Mouse (Mus musculus) kidney, embryonic 15.5 days (tissue): ENCODE measurements at regions not wholly inside any gene's neighbourhood (a gene's known extent, or its start where the extent isn't known, plus 50 kb on each side); places are given as distances from the start of the nearest gene placed in this dataset.

ENCODE experiments used
- ATAC-seq: fragments of 200-750 bp; cut with Nextera tagmentation; replicated peaks from 2 replicates; pipeline ENCODE4 v1.8.0; 2017; ENCODE audit warnings: moderate TSS enrichment; ENCODE audit not compliant: low FRiP score
- H3K27ac ChIP-seq: fragments of 300-500 bp; sonication (generic); 2 replicates; pipeline ENCODE4 v1.5.1; 2015; ENCODE audit warnings: mild to moderate bottlenecking, inconsistent platforms
- H3K27me3 ChIP-seq: fragments of 300-500 bp; sonication (generic); 2 replicates; pipeline ENCODE4 v1.6.1; 2015; ENCODE audit warnings: inconsistent platforms
- H3K36me3 ChIP-seq: fragments of 300-500 bp; sonication (generic); 2 replicates; pipeline ENCODE4 v1.6.1; 2015; ENCODE audit warnings: inconsistent platforms
- H3K4me1 ChIP-seq: fragments of 300-500 bp; sonication (generic); 2 replicates; pipeline ENCODE4 v1.6.1; 2015; ENCODE audit warnings: inconsistent platforms
- H3K4me2 ChIP-seq: fragments of 300-500 bp; sonication (generic); 2 replicates; pipeline ENCODE4 v1.6.1; 2015; ENCODE audit warnings: moderate library complexity, mild to moderate bottlenecking, inconsistent platforms
- H3K4me3 ChIP-seq: fragments of 300-500 bp; sonication (generic); replicated peaks from 2 replicates; pipeline ENCODE4 v1.5.1; 2015; ENCODE audit warnings: mild to moderate bottlenecking, inconsistent platforms
- H3K9ac ChIP-seq: fragments of 300-500 bp; sonication (generic); 2 replicates; pipeline ENCODE4 v1.6.1; 2015; ENCODE audit warnings: mild to moderate bottlenecking, inconsistent platforms
- H3K9me3 ChIP-seq: fragments of 300-500 bp; sonication (generic); replicated peaks from 2 replicates; pipeline ENCODE4 v1.6.1; 2016; ENCODE audit warnings: inconsistent platforms
- WGBS: fragments of 180-500 bp; shearing (Covaris S2); methylation state at CpG from one replicate; pipeline ENCODE4 v1.1.7; 2015; ENCODE audit warnings: mixed read lengths; 5-methylcytosine and 5-hydroxymethylcytosine counted together

GRCm38 (mm10) chr4:47534959-47535358 lies 60.5 kb downstream of the Sec61b start:
- Histone ChIP-seq H3K9ac (no peak overlapping the region), H3K36me3 (no peaks in the 10 kb centered on the region), H3K9me3 (no peaks in the 10 kb centered on the region), H3K27ac (no peak overlapping the region), H3K4me1 (no peaks in the 10 kb centered on the region), H3K4me3 (no peak overlapping the region), H3K27me3 (no peaks in the 10 kb centered on the region), H3K4me2 (no peak overlapping the region)
- ATAC-seq: no peak
- 66% methylated on average over 11 of the region's 11 CpGs for WGBS

- H3K9me3 ChIP-seq: no peaks in the 10 kb centered on the region
- no peak overlapping the region for H3K4me3 ChIP-seq
- no peak overlapping the region for H3K27ac ChIP-seq
- 75% methylated on average over 3 of the region's 3 CpGs for WGBS
- H3K36me3 ChIP-seq: no peaks in the 10 kb centered on the region
- H3K4me1 ChIP-seq: 0 out of 2 replicates have a peak, but pooled peaks cover 5% of the 10 kb centered on the region
- ATAC-seq: no peak
- H3K27me3 ChIP-seq: no peaks in the 10 kb centered on the region
- H3K4me2 ChIP-seq: no peak overlapping the region
- H3K9ac ChIP-seq: no peak overlapping the region
Observed at GRCm38 (mm10) chr4:47567694-47568093, 93.2 kb downstream of the Sec61b start.

- Histone ChIP-seq H3K4me1 (0 out of 2 replicates have a peak, but pooled peaks cover 7% of the 10 kb centered on the region), H3K9me3 (no peaks in the 10 kb centered on the region), H3K4me3 (no peak overlapping the region), H3K27me3 (no peaks in the 10 kb centered on the region), H3K27ac (no peak overlapping the region), H3K36me3 (no peaks in the 10 kb centered on the region), H3K4me2 (no peak overlapping the region), H3K9ac (no peak overlapping the region)
- WGBS: 89% methylated on average over 5 of the region's 5 CpGs
- no peak for ATAC-seq
Observed at GRCm38 (mm10) chr4:47570846-47571245, 96.4 kb downstream of the Sec61b start.

DNA sequence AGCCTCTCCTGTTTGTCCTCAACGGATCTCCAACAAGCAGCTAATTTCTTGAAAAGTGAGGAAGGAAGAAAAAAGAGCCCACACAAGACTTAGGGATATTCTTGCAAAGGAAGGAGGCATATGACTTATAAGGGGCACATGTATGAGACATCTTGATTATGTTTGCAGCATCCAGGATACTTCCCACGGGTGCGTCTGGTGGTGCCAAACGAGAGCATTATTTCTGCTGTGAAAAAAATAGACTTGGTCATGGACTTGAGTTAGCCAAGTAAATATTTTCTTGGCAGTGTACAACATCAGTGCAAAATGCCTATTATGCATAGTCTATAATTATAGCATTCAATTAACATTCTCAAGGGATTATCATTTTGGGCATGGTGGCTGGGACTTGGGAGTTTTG lies 101.6 kb downstream of the Sec61b start:
- Histone ChIP-seq H3K4me1 (0 out of 2 replicates have a peak, but pooled peaks cover 7% of the 10 kb centered on the region), H3K27me3 (no peaks in the 10 kb centered on the region), H3K4me3 (no peak overlapping the region), H3K9ac (no peak overlapping the region), H3K27ac (no peak overlapping the region), H3K4me2 (no peak overlapping the region), H3K36me3 (no peaks in the 10 kb centered on the region), H3K9me3 (no peaks in the 10 kb centered on the region)
- 82% methylated on average over 4 of the region's 4 CpGs for WGBS
- ATAC-seq: no peak

DNA sequence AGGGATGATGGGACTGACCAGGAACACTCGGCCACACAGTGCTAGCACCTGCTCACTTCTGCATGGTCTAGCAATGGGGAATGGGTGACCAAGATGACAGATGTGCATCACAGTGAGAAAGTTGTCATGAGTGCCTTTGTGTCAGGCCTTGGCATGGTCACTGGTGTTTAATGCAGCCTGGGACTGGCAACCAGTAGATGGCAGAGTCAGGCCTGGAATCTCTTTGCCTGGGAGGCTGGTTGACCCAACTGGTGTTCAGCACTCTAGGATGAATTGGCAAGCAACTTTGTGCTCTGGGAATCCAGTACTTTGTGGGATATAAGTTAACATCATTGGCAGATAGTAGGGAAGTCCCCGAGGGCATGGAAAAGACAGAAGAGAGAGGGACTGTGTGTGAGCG lies 103.0 kb downstream of the Sec61b start:
- Histone ChIP-seq H3K27ac (no peak overlapping the region), H3K4me2 (no peak overlapping the region), H3K27me3 (no peaks in the 10 kb centered on the region), H3K36me3 (no peaks in the 10 kb centered on the region), H3K9me3 (no peaks in the 10 kb centered on the region), H3K9ac (no peak overlapping the region), H3K4me3 (no peak overlapping the region), H3K4me1 (0 out of 2 replicates have a peak, but pooled peaks cover 4% of the 10 kb centered on the region)
- no peak for ATAC-seq
- 90% methylated on average over 3 of the region's 3 CpGs for WGBS

- Histone ChIP-seq H3K27me3 (no peaks in the 10 kb centered on the region), H3K36me3 (no peaks in the 10 kb centered on the region), H3K4me2 (no peak overlapping the region), H3K4me3 (no peak overlapping the region), H3K9ac (no peak overlapping the region), H3K27ac (no peak overlapping the region), H3K4me1 (0 out of 2 replicates have a peak, but pooled peaks cover 2% of the 10 kb centered on the region), H3K9me3 (no peaks in the 10 kb centered on the region)
- no peak for ATAC-seq
- WGBS: 79% methylated on average over 10 of the region's 10 CpGs
Observed at GRCm38 (mm10) chr4:47578637-47579036, 104.2 kb downstream of the Sec61b start.

GRCm38 (mm10) chr4:47580556-47580955 lies 106.1 kb downstream of the Sec61b start:
- Histone ChIP-seq H3K27me3 (no peaks in the 10 kb centered on the region), H3K9me3 (no peaks in the 10 kb centered on the region), H3K4me3 (no peak overlapping the region), H3K36me3 (no peaks in the 10 kb centered on the region), H3K9ac (no peak overlapping the region), H3K4me1 (0 out of 2 replicates have a peak, but pooled peaks cover under 1% of the 10 kb centered on the region), H3K27ac (no peak overlapping the region), H3K4me2 (no peak overlapping the region)
- ATAC-seq: no peak
- WGBS: 71% methylated on average over 5 of the region's 5 CpGs

DNA sequence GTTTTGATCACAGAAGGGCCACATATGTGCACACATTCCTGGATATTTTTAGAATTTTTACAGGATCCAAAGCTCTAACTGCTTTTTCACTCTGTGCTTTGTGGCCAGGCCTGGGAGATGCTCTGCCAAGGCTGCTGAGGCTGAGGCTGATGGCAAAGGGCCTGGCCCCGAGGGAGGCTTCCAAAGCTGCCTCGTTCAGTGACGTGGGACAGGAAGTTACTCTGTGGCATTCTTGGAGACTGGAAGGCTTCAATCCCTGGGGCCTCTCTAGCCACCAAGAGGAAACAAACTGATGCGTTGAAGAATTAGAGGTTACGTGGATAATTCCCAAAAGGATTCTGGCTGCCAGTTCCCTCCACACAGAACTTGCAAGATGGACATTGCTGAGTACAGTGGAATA lies 112.8 kb downstream of the Sec61b start:
- H3K27me3 ChIP-seq: no peaks in the 10 kb centered on the region
- H3K4me3 ChIP-seq: no peak overlapping the region
- H3K4me1 ChIP-seq: no peaks in the 10 kb centered on the region
- no peak overlapping the region for H3K9ac ChIP-seq
- H3K36me3 ChIP-seq: no peaks in the 10 kb centered on the region
- 45% methylated on average over 5 of the region's 5 CpGs for WGBS
- no peak overlapping the region for H3K27ac ChIP-seq
- no peak for ATAC-seq
- no peak overlapping the region for H3K4me2 ChIP-seq
- no peaks in the 10 kb centered on the region for H3K9me3 ChIP-seq

DNA sequence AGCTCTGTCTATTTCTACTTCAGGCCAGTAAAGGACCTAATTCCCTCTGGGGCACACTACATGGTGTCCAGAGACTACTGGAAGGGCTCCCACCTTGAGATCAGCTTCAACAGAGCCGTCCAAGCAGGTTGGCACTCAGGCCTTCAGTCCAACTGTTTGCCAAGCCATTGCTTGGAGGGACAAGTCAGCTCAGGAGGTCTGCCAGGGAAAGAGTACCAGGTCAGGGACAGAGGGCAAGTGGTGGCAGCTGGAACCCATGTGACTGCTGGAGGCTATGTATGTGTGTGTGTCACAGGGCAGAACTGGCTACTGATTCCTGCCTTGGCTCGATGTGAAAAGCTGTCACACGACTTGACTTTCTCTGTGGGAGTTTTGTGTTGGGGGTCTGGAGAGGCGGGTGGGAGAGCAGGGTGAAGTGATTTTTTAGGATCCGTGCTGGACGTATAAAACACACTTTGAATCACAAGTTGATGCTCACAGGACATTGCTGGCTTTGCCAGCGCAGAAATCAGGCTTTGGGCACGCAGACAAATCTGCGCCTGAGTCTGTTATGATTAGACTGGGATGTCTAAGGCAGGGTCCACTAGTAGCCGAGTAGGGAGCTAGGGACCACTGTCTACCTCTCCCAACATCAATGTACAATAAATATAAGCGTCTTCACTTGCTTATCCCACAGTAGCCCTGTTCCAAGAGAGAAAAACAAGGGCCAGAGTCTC lies 118.0 kb downstream of the Sec61b start:
- Histone ChIP-seq H3K4me2 (no peak overlapping the region), H3K9ac (no peak overlapping the region), H3K4me3 (no peak overlapping the region), H3K27me3 (no peaks in the 10 kb centered on the region), H3K9me3 (no peaks in the 10 kb centered on the region), H3K36me3 (no peaks in the 10 kb centered on the region), H3K27ac (no peak overlapping the region), H3K4me1 (no peaks in the 10 kb centered on the region)
- 82% methylated on average over 11 of the region's 11 CpGs for WGBS
- no peak for ATAC-seq

DNA sequence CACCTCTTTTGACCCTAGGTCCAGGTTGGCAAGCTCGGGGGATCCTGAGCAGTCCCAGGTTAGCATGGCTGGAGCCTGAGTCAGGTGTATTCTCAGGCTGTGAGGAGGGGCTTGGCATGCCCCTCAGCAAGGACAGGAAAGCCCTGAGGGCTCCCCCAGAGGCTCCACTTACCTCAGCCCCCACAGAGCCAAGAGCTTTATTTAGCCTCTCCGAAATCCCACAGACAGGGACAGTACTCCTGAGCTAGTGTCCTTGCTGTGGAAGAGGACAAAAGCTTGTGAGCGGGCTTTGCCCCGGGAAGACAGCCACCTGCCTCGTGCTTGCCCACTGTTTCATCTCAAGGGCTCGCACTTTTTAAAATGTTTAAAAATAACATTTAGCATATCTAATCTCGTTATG lies 118.7 kb downstream of the Sec61b start:
- ATAC-seq: no peak
- Histone ChIP-seq H3K4me2 (no peak overlapping the region), H3K36me3 (no peaks in the 10 kb centered on the region), H3K9me3 (no peaks in the 10 kb centered on the region), H3K4me1 (no peaks in the 10 kb centered on the region), H3K27ac (no peak overlapping the region), H3K4me3 (no peak overlapping the region), H3K27me3 (no peaks in the 10 kb centered on the region), H3K9ac (no peak overlapping the region)
- 81% methylated on average over 7 of the region's 7 CpGs for WGBS

DNA sequence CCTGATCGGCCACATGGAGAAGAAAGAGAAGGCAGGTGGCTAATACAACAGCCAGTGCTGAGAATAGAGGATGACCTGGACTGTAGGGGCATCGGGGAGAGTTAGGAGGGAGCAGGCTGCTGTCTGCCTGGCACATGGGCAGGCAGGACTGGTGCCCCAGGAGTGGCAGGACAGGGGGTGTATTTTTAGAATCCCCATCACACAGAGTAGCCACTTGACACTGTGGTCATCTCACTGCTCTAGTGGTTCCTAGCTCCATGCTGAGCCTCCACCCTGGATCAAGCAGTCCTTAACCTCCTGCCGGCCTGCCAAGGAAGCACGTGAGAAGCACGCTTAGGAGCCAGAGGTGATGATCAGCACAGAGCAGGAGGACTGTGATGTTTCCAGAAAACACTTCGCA lies 119.7 kb downstream of the Sec61b start:
- Histone ChIP-seq H3K27ac (no peak overlapping the region), H3K4me3 (no peak overlapping the region), H3K9me3 (no peaks in the 10 kb centered on the region), H3K9ac (no peak overlapping the region), H3K4me2 (no peak overlapping the region), H3K4me1 (no peaks in the 10 kb centered on the region), H3K36me3 (no peaks in the 10 kb centered on the region), H3K27me3 (no peaks in the 10 kb centered on the region)
- WGBS: 88% methylated on average over 6 of the region's 6 CpGs
- no peak for ATAC-seq

- Histone ChIP-seq H3K27me3 (no peaks in the 10 kb centered on the region), H3K9me3 (no peaks in the 10 kb centered on the region), H3K36me3 (no peaks in the 10 kb centered on the region), H3K4me1 (no peaks in the 10 kb centered on the region), H3K4me3 (no peak overlapping the region), H3K9ac (no peak overlapping the region), H3K4me2 (no peak overlapping the region), H3K27ac (no peak overlapping the region)
- 73% methylated on average over 10 of the region's 10 CpGs for WGBS
- no peak for ATAC-seq
Observed at GRCm38 (mm10) chr4:47595841-47596240, 121.4 kb downstream of the Sec61b start.

DNA sequence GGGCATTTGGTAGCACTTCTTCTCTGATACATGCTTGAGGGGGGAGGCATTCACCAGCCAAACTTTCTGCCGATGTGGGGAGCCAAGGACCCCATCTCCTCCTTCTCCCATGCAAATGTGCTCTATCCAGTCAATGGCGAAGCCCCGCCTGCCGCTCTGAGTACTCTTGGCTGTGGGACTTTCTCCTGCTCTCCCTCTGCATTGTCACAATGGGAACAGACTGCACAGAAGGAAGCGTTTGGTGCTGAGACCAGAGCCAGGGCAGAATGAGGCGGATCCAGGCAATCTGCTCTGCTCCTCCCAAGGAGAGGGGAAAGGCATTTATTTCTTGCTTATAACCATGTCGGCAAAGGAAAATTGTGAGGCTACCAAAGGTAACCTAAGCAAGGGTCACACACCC lies 123.1 kb downstream of the Sec61b start:
- H3K4me3 ChIP-seq: no peak overlapping the region
- no peak overlapping the region for H3K27ac ChIP-seq
- H3K9me3 ChIP-seq: no peaks in the 10 kb centered on the region
- H3K4me2 ChIP-seq: no peak overlapping the region
- 0 out of 2 replicates have a peak, but pooled peaks cover 3% of the 10 kb centered on the region for H3K4me1 ChIP-seq
- H3K27me3 ChIP-seq: no peaks in the 10 kb centered on the region
- H3K9ac ChIP-seq: no peak overlapping the region
- H3K36me3 ChIP-seq: no peaks in the 10 kb centered on the region
- no peak for ATAC-seq
- 70% methylated on average over 7 of the region's 7 CpGs for WGBS
